Mouse (Mus musculus) stomach, embryonic 14.5 days (tissue): ENCODE results near the gene Mia2. TPM values are rescaled to one million over a fixed set of nuclear protein-coding genes. Genes with fewer than 3 reads are reported as not detected.

Source experiments
- ATAC-seq: fragments of 200-750 bp; cut with Nextera tagmentation; 2 replicates; pipeline ENCODE4 v1.8.0; 2017; ENCODE audit warnings: low read depth, moderate TSS enrichment; ENCODE audit not compliant: insufficient number of reproducible peaks, insufficient read depth, low FRiP score
- H3K27ac ChIP-seq: fragments of 300-500 bp; sonication (generic); 2 replicates; pipeline ENCODE4 v1.5.1; 2014; ENCODE audit warnings: mild to moderate bottlenecking, low read length, moderate library complexity, mixed read lengths
- H3K27me3 ChIP-seq: fragments of 300-500 bp; sonication (generic); 2 replicates; pipeline ENCODE4 v1.6.1; 2014; ENCODE audit warnings: low read length, control low read depth, mixed read lengths; ENCODE audit not compliant: control insufficient read depth, insufficient read depth
- H3K36me3 ChIP-seq: fragments of 300-500 bp; sonication (generic); 2 replicates; pipeline ENCODE4 v1.6.1; 2014; ENCODE audit warnings: mild to moderate bottlenecking, control low read depth, low read length, moderate library complexity, mixed read lengths; ENCODE audit not compliant: control insufficient read depth, insufficient read depth
- H3K4me1 ChIP-seq: fragments of 300-500 bp; sonication (generic); 2 replicates; pipeline ENCODE4 v1.6.1; 2014; ENCODE audit warnings: low read length, control low read depth, mixed read lengths; ENCODE audit not compliant: control insufficient read depth, insufficient read depth
- H3K4me2 ChIP-seq: fragments of 300-500 bp; sonication (generic); replicated peaks from 2 replicates; pipeline ENCODE4 v1.6.1; 2014; ENCODE audit warnings: low read depth, low read length, control low read depth
- H3K4me3 ChIP-seq: fragments of 300-500 bp; sonication (generic); 2 replicates; pipeline ENCODE4 v1.5.1; 2014; ENCODE audit warnings: low read depth, low read length, control low read depth
- H3K9ac ChIP-seq: fragments of 300-500 bp; sonication (generic); replicated peaks from 2 replicates; pipeline ENCODE4 v1.6.1; 2014; ENCODE audit warnings: low read depth, mild to moderate bottlenecking, control low read depth, low read length, moderate library complexity, mixed read lengths
- H3K9me3 ChIP-seq: fragments of 300-500 bp; sonication (generic); 2 replicates; pipeline ENCODE4 v1.6.1; 2016; ENCODE audit warnings: low read depth, low read length, control low read depth; ENCODE audit not compliant: control insufficient read depth
- WGBS: fragments of 180-500 bp; shearing (Covaris S2); extraction: QIAGEN DNeasy Blood & Tissue Kit; methylation state at CpG from one replicate; pipeline ENCODE4 v1.1.7; 2014; 5-methylcytosine and 5-hydroxymethylcytosine counted together
- polyA plus RNA-seq: library from polyadenylated mRNA; unstranded; fragments of >200 nt; fragmentation: Nextera tagmentation; extraction: Ambion mirVana; gene quantifications from 2 replicates; pipeline ENCODE4 v1.2.1, GENCODE M21; 2014

Mia2 gene
- polyA plus RNA-seq, 1 experiment from 2014 or later, result 65.1 TPM

DNA sequence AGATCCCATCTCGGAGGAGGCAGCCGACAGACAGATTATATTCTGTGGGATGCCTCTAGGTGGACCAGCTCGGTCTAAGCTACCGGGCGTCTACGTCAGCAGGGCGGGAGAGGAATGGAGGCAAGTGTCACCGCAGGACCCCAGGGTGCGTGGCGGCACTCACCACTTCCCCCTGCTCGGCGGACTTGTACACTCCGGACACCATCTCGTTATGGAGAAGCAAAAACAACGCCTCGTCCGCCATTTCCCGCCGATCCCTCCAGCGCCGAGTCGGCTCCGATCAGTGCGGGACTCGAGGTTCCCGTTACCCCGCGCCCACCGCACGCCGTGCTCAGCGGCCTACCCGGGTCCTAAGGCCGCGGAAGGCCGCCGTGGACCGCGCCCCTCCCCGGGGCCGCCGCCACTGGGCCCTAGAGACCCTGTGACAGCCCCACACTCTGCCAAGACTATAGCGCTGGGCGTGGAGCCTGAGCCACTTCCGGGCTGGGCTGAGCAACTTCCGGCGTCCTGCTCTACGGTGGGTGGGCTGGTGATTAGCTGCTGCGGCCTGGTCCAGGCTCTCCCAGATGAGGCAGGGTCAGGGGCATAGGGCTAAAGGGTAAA lies 34.5 kb upstream of the Mia2 start, which contains the start of gene Trappc6b:
Trappc6b (minus strand) TSS at position 480 of the 603 bp plus-strand sequence.
- Histone ChIP-seq H3K27ac (peak within 1 kb of the TSS; percentile 86), H3K4me2 (peak within 1 kb of the TSS; percentile 48), H3K9me3 (no peaks in the 10 kb centered on the region), H3K4me3 (peak within 1 kb of the TSS; percentile 76), H3K27me3 (no peaks in the 10 kb centered on the region), H3K9ac (peak within 1 kb of the TSS; percentile 88), H3K4me1 (peaks cover 8% of the 10 kb centered on the region; the same call in 1 of the 2 replicates), H3K36me3 (peaks cover 5% of the 10 kb centered on the region; the same call in 1 of the 2 replicates)
- peak; percentile 96 for ATAC-seq
- under 1% methylated on average over 49 of the region's 49 CpGs for WGBS

DNA sequence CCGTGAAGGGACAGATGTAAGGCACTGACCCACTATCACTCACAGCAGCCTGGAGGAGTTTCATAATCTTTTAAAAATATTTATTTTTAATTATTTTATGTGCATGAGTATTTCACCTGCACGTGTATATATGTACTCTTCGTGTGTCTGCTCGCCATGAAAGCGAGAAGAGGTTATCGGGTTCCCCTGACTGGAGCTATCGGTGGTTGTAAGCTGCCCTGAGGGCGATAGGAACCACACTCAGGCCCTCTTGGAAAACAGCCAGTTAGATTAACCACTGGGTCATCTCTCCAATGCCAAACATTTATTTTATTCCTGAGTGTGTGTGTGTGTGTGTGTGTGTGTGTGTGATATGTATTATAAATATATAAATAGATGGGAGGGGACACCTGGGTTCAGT lies 30.8 kb upstream of the Mia2 start:
- H3K9ac ChIP-seq, result no peak overlapping the region
- no peak overlapping the region for H3K27ac ChIP-seq
- no peak for ATAC-seq
- H3K9me3 ChIP-seq, result no peaks in the 10 kb centered on the region
- no peak overlapping the region for H3K4me3 ChIP-seq
- no peak overlapping the region for H3K4me2 ChIP-seq
- no peaks in the 10 kb centered on the region for H3K27me3 ChIP-seq
- H3K36me3 ChIP-seq, result peaks cover 18% of the 10 kb centered on the region
- peaks cover 10% of the 10 kb centered on the region; the same call in 1 of the 2 replicates for H3K4me1 ChIP-seq
- 84% methylated on average over 8 of the region's 8 CpGs for WGBS

DNA sequence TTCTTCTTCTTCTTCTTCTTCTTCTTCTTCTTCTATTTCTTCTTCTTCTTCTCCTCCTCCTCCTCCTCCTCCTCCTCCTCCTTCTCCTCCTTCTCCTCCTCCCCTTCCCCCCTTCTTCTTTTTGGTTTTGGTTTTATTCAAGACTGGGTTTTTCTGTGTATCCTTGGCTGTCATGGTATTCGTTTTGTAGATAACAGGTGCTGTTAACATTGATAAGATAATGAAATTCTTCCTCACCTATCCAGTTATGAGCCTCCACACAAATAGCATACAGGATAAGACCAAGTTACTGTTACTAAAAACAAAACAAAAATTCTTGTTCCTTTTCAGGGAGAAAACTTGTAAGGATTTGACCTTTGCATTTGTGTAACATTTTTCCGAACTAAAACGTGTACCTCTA lies 29.8 kb upstream of the Mia2 start:
- Histone ChIP-seq H3K9ac (no peak overlapping the region), H3K4me1 (0 out of 2 replicates have a peak, but pooled peaks cover 6% of the 10 kb centered on the region), H3K4me3 (peak overlapping the region; percentile 100), H3K36me3 (peaks cover 28% of the 10 kb centered on the region), H3K27me3 (no peaks in the 10 kb centered on the region), H3K4me2 (peak overlapping the region; percentile 56), H3K27ac (peak overlapping the region; percentile 93; the same call in 1 of the 2 replicates), H3K9me3 (no peaks in the 10 kb centered on the region)
- ATAC-seq, result no peak
- WGBS, result 48% methylated on average over 3 of the region's 3 CpGs

GRCm38 (mm10) chr12:59066448-59067077 lies 29.0 kb upstream of the Mia2 start, which contains the start of gene Pnn:
Gene Pnn, plus strand, starts transcription at chr12:59066884.
- Histone ChIP-seq H3K4me2 (peak within 1 kb of the TSS; percentile 79), H3K27me3 (no peaks in the 10 kb centered on the region), H3K9ac (peak within 1 kb of the TSS; percentile 100), H3K4me3 (peak within 1 kb of the TSS; percentile 100), H3K9me3 (no peaks in the 10 kb centered on the region), H3K36me3 (peaks cover 36% of the 10 kb centered on the region), H3K27ac (peak within 1 kb of the TSS; percentile 93), H3K4me1 (0 out of 2 replicates have a peak, but pooled peaks cover 6% of the 10 kb centered on the region)
- ATAC-seq, result peak; percentile 99
- WGBS, result under 1% methylated on average over 42 of the region's 43 CpGs

GRCm38 (mm10) chr12:59067095-59067494 lies 28.5 kb upstream of the Mia2 start:
- WGBS, result 0% methylated on average over 41 of the region's 41 CpGs
- H3K9ac ChIP-seq, result peak overlapping the region; percentile 100
- H3K4me1 ChIP-seq, result 0 out of 2 replicates have a peak, but pooled peaks cover 6% of the 10 kb centered on the region
- no peaks in the 10 kb centered on the region for H3K9me3 ChIP-seq
- no peaks in the 10 kb centered on the region for H3K27me3 ChIP-seq
- peak; percentile 53 for ATAC-seq
- H3K4me3 ChIP-seq, result peak overlapping the region; percentile 100
- peaks cover 41% of the 10 kb centered on the region for H3K36me3 ChIP-seq
- peak overlapping the region; percentile 93 for H3K27ac ChIP-seq
- peak overlapping the region; percentile 79 for H3K4me2 ChIP-seq

DNA sequence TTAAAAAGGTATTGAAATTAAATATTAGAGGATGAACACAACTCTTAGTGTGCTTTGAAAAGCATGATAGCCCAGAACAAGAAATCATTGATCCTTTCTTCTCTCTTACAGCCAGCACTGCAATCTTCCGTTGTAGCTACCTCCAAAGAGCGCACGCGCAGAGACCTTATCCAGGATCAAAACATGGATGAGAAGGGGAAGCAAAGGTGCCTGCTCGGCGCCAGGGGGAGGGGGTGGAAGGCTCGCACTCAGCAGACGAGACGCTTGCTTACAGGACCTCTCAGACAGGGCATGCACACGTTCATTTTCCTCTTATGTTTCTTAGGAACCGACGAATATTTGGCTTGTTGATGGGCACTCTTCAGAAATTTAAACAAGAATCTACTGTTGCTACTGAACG lies 26.8 kb upstream of the Mia2 start:
- 92% methylated on average over 13 of the region's 13 CpGs for WGBS
- no peaks in the 10 kb centered on the region for H3K9me3 ChIP-seq
- H3K4me3 ChIP-seq, result no peak overlapping the region
- H3K27me3 ChIP-seq, result no peaks in the 10 kb centered on the region
- H3K36me3 ChIP-seq, result peaks cover 50% of the 10 kb centered on the region
- ATAC-seq, result no peak
- no peak overlapping the region for H3K4me2 ChIP-seq
- no peak overlapping the region for H3K9ac ChIP-seq
- H3K27ac ChIP-seq, result no peak overlapping the region
- 0 out of 2 replicates have a peak, but pooled peaks cover 6% of the 10 kb centered on the region for H3K4me1 ChIP-seq

DNA sequence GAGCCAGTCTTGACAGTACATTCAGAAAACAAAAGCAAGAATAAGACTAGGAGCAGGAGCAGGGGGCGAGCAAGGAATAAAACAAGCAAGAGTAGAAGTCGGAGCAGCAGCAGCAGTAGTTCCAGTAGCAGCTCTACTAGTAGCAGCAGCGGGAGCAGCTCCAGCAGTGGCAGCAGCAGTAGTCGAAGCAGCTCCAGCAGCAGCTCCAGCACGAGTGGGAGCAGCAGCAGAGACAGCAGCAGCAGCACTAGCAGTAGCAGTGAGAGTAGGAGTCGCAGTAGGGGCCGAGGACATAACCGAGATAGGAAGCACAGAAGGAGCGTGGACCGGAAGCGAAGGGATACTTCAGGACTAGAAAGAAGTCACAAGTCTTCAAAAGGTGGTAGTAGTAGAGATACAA lies 23.3 kb upstream of the Mia2 start:
- H3K4me2 ChIP-seq, result no peak overlapping the region
- H3K27me3 ChIP-seq, result no peaks in the 10 kb centered on the region
- 0 out of 2 replicates have a peak, but pooled peaks cover 6% of the 10 kb centered on the region for H3K4me1 ChIP-seq
- H3K9ac ChIP-seq, result no peak overlapping the region
- WGBS, result 89% methylated on average over 11 of the region's 11 CpGs
- no peak overlapping the region for H3K27ac ChIP-seq
- H3K36me3 ChIP-seq, result peaks cover 53% of the 10 kb centered on the region
- ATAC-seq, result no peak
- H3K4me3 ChIP-seq, result no peak overlapping the region
- no peaks in the 10 kb centered on the region for H3K9me3 ChIP-seq

- H3K9me3 ChIP-seq, result no peaks in the 10 kb centered on the region
- H3K4me1 ChIP-seq, result no peaks in the 10 kb centered on the region
- WGBS, result 81% methylated on average over 3 of the region's 3 CpGs
- H3K9ac ChIP-seq, result no peak overlapping the region
- H3K36me3 ChIP-seq, result peaks cover 42% of the 10 kb centered on the region
- no peak overlapping the region for H3K4me3 ChIP-seq
- H3K27ac ChIP-seq, result no peak overlapping the region
- H3K27me3 ChIP-seq, result no peaks in the 10 kb centered on the region
- no peak for ATAC-seq
- no peak overlapping the region for H3K4me2 ChIP-seq
These were observed 21.5 kb upstream of the Mia2 start for GRCm38 (mm10) chr12:59074052-59074451.
